Mouse (Mus musculus) CD4-positive naive resting alpha-beta T cell, adult 76 days (primary cell): ENCODE data around the gene Usp49. TPM values are rescaled to one million over a fixed set of nuclear protein-coding genes. Genes with fewer than 3 reads are reported as not detected.

Experiments used
- total RNA-seq: library from RNA; stranded (reverse); gene quantifications from one replicate; pipeline ENCODE4 v1.2.4, GENCODE M21; 2023

The Usp49 gene
- 13.2 TPM for total RNA-seq

DNA sequence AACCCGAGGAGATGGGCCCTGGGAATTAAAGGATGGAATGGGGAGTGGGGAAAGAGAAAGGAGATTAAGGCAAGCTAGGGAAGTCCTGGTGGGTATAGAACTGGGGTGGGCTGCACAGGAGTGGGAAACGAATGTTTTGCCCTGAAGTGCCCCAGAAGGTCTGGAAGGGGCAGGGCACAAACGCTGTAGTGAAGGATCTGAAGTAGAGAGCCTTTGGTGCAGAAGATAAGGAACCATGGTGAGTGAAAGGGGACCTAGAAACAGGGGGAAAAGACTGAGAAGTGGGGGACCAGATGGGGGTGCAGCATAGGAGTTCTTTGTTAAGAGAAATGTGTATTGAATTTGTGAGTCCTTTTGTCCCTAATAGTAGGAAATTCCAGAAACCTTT lies at the start of gene Usp49:
Usp49 (plus strand) TSS at position 13 of the 388 bp plus-strand sequence.

DNA sequence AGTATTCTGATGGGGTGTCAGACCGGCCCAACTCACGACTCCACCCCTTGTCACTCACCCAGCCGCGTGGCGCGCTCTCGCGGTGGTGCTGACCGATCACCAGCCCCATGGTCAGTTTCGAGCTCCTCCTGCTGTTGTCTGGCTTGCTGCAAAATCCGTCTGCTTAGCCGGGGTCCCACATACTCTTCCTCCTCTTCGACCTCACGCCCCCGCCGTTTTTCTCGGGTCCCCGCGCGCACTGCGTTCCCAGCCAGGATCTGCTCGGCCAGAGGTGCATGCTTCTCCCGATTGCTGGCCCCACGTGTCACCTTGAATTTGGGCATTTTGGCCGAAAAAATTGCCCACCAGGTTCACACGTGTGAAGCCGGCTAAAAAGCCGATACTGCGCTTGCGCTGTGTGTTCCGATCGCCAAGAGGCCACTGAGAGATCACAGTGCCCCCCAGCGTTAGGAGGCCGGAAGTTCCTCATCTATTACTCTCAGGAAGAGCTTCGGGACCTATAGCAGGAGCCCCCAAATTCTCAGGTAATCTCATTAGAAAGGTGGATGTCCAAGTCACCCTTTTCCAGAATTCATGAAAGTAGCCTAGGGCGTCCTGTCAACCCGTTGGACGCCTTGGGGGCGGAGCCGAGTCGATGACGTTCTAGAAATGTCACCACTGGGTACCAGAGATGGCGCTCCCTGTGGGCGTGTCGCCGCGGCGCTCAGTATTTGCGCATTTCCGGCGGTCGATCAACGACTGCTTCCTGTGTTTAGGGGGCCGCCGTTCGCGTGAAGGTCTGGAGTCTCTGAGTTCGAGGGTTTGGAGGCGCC lies 19.4 kb upstream of the Usp49 start, which contains the start of the genes Bysl, Med20 and Gm20517:
Bysl (minus strand) TSS at position 644 of the 812 bp plus-strand sequence.
Med20 (plus strand) TSS at position 734 of the 812 bp plus-strand sequence.
Gm20517 (plus strand) TSS at position 741 of the 812 bp plus-strand sequence.

GRCm38 (mm10) chr17:47688344-47688607 lies 57.8 kb downstream of the Usp49 start, which contains the start of gene Tomm6:
TSS of gene Tomm6 (minus strand) at chr17:47688386.

GRCm38 (mm10) chr17:47688608-47689575 lies 58.4 kb downstream of the Usp49 start, which contains the start of gene Frs3:
TSS of gene Frs3 (plus strand) at chr17:47689030.

GRCm38 (mm10) chr17:47694442-47694502 lies 63.8 kb downstream of the Usp49 start, which contains the start of gene Gm21981:
TSS of gene Gm21981 (minus strand) at chr17:47694455.

DNA sequence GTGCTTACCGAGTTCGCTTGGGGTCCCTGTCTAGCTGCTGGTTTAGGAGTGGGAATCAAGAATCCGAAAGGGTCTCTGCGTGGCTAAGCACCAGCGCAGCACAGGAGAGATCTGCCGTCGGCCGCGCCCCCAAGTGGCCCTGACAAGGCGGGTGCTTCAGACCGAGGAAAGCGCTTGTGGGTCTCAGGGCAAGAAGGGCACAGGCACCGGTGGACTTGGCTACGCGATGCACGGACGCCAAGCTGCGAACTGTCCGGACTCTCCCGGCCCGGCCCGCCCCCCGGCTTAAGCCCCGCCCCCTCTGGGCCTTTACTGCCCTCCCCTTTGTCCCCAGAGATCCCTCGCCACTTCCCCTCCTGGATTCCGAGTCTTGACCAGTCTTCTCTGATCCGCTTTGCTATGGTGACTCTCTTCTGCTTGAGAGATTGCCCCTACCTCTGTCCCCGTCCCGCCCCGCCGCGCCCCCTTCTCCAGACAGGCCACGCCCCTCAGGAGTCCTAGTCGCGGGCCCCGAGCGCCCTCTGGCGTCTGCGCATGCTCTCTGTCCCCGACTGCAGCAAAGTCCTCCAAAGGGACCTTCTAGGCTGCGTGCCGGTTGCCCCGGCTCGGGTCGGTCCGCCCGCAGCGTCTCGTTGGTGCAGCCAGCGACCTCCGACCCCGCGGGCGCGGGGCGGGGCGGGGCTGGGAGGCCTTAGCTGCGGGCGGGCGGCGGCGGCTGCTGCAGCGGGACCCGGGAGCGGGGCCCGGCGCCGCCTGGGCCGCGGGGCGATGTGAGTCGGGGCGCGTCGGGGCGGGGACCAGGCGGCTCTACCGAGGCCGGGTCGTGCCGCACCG lies 64.2 kb downstream of the Usp49 start, which contains the start of gene Prickle4:
Prickle4 (minus strand) TSS at position 234 of the 834 bp plus-strand sequence.

GRCm38 (mm10) chr17:47726566-47726965 lies 96.1 kb downstream of the Usp49 start, which contains the start of gene Pgc:
TSS of gene Pgc (plus strand) at chr17:47726842.

Other genes starting within 250 kb of the Usp49 start
- 3.5 TPM for gene Guca1b, start 245.3 kb upstream of the Usp49 start, total RNA-seq
- not detected for gene Guca1a, start 230.1 kb upstream of the Usp49 start, total RNA-seq
- gene AI661453, start 194.1 kb upstream of the Usp49 start, total RNA-seq = not detected
- gene 1700001C19Rik, start 193.3 kb upstream of the Usp49 start, total RNA-seq = not detected
- gene Taf8, start 128.4 kb upstream of the Usp49 start, total RNA-seq = 88.3 TPM
- gene Ccnd3, start 125.6 kb upstream of the Usp49 start, total RNA-seq = 419 TPM
- gene Bysl, start 19.2 kb upstream of the Usp49 start, total RNA-seq = 14.7 TPM
- gene Med20, start 19.1 kb upstream of the Usp49 start, total RNA-seq = 66.3 TPM
- gene Gm20517, start 19.1 kb upstream of the Usp49 start, total RNA-seq = 9.8 TPM
- gene Tomm6, start 57.7 kb downstream of the Usp49 start, total RNA-seq = 125 TPM
- gene Frs3, start 58.3 kb downstream of the Usp49 start, total RNA-seq = 3.5 TPM
- gene Gm21981, start 63.8 kb downstream of the Usp49 start, total RNA-seq = not detected
- gene Prickle4, start 64.0 kb downstream of the Usp49 start, total RNA-seq = not detected
- not detected for gene Pgc, start 96.2 kb downstream of the Usp49 start, total RNA-seq
- 37.5 TPM for gene Tfeb, start 106.3 kb downstream of the Usp49 start, total RNA-seq
- 1.1 TPM for gene Mdfi, start 204.0 kb downstream of the Usp49 start, total RNA-seq